Mouse (Mus musculus) layer of hippocampus, adult 18-20 months (tissue): ENCODE results near the gene Errfi1. TPM values are rescaled to one million over a fixed set of nuclear protein-coding genes. Genes with fewer than 3 reads are reported as not detected.

ENCODE experiments used
- DNase-seq, 2 experiments: peaks; one replicate each; pipeline ENCODE4 v3.0.0; 2022; ENCODE audit warnings: low spot score in 2 of 2
- total RNA-seq, 2 experiments: library from RNA; stranded (reverse); gene quantifications; 2 replicates each; pipeline ENCODE4 v1.2.3; 2021

Errfi1 gene
- total RNA-seq, 2 experiments from 2014 or later = 45.7 to 60.5 TPM

DNA sequence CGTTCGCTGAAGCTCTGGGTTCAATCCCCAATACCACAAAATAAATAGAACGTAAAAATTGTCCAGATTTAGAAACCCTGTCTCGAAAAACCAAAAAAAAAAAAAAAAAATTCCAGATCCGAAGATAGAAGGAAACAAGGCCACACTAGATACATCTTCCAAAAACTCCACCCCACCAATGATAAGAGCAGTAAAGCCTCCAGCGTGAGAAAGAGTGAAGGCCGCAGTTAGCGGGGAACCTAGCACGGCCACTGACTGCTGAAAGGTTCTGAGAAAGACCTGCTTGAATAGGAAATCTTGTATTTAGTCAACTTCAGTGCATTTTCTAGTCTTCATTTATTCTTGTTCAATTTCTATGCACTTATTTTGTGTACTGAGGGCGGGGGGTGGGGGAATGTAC is 21.7 kb downstream of the Errfi1 start:
- no peak for DNase-seq

DNA sequence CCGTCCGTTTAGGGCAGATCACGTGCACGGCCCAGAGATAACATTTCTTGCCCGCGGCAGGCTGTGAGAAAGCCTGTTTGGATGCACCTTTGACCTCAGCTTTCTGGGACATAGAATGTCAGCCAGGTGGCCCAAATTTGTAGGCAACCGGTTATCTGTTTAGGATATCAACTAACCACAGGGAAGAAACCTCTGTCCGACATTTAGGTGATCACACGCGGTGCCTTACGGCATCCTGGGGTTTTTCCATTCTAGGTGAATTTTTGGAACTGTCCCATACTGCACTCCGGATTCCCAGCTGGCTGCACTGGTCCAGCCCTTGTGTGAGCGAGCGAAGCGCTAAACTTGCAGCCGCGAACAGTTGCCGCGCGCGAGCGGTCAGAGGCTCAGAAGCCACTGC is 25.9 kb downstream of the Errfi1 start:
- no peak for DNase-seq

DNA sequence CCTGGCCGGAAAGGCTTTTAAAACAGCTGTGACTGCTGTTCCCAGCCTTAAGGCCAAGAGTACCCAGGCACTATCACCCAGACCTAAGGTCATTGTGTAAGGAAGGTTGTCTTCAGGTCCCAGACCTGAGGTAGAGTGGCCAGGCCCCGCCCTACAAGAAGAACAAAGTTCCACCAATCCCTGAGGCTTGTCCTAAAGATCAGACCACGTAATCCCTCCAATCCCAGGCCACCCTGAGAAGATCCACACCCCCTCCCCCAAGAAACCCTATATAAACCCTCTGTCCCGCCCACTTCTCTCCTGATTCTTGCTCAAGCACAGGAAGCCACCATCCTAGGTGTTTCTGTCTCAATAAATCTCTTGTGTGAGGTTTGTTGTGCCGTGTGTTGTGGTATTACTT is 26.6 kb downstream of the Errfi1 start:
- no peak for DNase-seq

DNA sequence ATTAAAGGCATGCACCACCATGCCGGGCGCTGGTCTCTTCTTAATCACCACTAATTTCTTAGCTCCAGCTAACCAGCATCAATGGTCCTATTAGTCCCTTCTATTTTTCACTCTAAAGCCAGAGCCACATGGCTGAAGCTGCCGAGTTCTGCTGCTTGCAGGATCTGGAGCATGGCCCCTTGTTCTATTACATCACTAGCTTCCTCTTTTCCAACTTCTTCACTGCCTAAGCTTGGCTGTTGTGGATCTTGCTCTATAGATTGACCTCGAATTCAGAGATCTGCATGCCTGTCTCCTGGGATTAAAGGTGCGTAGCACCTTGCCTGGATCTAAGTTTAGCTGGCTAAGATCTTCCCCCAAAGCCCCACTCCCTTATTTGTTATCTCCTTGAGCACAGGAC is 28.9 kb downstream of the Errfi1 start:
- no peak for DNase-seq

DNA sequence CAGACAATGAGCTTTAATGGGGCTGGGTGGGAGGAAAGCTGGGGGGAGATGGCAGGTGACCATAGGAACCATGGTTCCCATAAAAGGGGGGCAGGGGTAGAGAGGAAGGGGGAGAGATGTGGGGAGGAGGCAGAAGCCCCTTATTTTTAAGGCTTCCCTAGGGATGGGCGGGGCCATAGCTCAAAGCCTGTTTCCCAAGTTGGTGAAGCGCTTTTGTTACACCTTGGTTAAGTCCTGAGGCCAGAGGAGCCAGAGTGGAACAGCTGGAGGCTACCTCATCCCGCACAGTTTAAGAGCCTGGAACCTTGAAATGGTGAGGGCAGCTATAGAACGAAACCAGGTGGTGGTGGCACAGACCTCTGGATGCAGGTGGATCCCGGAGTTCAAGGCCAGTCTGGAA is 34.2 kb downstream of the Errfi1 start:
- DNase-seq = no peak

DNA sequence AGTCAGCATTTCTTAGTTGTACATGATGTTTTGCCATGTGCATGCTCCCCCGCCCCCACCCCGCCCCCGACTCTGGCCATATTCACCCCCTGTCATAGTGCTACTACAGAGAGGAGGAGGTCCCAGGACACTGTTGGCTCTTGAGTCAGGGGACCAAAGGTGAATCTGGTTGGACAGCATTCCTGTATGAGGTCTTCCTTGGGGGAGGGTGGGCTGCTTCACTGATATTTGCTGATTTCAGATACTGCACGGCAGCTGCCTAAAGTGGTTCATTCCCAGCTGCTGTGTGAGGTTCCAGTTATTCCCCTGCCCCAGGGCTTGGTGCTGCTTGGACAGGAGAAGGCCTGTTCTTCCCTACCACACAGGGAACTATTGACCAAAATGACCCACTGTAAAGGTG is 34.8 kb downstream of the Errfi1 start:
- DNase-seq = no peak

DNA sequence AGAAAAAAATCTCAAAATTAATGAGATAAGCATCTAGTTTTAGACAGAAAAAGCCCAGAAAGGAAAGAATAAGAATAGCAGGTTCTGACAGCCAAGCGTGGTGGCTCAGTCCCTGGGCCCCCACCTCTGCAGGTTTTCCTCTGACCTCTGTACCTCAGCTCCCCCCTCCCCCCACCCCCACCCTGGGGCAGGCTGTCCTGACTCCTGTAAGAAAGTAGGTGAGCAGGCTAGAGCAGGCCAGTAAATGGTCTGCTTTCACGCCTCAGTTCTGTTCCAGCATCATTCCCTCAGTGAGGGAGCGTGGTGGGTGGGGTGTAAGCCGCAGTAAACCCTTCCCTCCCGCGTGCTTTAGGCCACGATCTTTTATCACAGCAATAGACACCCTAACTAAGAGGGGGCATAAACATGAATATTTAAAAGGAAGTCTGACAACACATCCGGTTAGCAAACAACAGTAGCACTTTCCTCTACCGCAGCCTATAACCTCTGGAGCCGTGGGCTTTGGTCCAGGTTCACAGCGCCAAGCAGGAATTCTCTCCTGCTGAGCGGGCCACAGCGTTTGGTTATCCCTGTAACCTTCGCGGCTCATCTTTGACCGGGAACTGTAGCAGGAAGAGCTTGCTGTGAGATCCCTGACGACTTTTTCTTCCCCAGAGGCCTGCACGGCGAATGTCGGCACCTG is 35.7 kb downstream of the Errfi1 start:
- DNase-seq = no peak

DNA sequence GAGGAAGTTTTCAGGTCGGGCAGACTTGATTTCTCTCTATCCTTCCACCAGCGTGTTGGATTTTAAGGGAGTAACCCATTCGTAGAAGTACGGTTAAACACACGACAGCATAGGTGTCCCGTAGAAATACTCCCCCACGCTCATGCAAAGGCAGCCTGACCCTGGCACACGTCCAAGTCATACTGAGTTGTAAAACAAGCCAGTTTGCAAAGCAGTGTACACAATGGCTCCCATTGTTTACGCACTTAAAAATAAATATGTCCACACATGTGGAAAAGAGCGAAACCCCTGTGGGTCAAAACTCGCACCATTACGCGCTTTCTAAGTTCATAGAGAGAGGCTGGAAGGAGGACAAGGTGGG is 36.2 kb downstream of the Errfi1 start:
- no peak for DNase-seq

DNA sequence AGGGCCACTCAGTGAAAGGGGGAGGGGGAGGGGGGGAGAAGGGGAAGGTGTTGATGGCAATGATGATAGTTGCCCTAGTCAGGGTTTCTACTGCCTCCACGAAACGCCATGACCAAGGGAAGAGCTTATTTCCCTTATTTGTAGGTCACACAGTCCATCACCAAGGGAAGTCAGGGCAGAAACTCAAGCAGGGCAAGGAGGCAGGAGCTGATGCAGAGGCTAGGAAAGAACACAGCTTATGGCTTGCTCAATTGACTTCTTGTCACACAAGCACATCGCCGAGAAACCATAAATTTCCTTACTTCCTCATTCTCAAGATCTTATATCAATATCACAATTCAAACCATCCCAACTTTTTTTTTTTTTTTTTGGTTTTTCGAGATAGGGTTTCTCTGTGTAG is 37.6 kb downstream of the Errfi1 start:
- DNase-seq = no peak

DNA sequence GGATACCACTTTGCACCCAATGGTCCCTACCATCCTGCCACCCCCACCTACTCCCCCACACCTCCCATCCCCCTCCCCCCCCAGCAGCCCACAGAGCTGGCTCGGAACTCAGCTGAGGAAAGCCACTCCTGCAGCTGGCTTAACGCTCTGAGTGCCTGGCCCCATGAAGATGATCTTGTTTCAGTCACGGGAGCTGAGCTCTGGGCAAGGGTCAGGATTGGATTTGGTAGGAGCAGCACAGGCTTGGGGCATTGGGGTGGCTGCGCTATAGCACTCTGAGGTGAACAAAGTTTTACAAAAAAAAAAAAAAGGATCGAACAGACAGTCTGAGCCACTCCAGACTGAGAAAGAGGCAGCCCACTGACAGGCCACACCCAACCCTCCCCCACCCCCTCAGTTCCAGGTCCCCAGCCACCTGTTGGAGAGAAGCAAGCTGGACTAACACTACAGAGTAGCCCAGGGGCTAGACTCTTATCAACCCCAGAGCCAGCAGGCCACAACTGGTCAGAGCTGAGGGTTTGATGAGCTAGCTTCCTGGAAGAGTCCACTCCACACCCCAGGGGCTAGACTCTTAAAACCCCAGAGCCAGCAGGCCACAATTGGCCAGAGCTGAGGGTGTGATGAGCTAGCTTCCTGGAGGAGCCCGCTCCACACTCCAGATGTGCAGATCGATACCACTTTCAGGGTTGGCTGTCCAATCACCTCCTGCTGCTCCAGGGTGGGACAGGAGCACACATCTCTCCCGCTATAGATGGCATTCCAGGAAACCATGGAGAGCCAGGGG is 41.2 kb downstream of the Errfi1 start:
- DNase-seq = no peak

DNA sequence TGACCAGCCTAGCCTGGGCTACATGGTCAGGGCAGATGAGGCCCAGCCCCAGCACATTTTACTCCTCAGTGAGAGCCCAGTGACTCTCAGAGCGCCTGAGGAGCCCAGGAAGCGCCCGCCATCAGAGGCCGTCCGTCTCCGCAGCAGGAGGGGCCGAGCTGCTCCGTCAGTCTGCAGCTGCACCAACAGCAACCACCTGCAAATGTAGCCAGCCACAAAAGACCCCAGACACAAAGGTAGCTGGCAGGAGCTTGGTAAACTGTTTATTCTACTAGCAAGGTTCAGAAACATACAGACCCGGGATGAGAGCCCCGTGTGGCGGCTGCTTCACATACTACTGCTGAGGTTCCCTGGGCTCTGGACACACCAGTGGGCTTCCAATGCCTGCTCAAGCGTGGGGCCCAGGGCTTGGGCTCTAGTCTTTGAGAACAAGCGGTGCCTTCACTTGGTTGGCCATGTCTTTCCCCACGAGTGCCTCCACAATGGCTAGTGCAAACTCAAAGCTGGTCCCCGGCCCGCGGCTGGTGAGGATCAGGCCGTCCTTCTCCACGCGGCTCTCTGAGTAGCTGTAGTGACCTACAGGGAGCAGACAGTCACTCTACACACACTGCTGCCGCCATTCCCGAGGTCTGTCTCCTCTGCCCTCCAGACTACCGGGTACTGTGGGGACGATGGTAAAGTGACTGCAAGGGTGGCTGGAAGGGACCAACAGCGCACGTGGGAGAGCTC is 43.3 kb downstream of the Errfi1 start:
- no peak for DNase-seq

DNA sequence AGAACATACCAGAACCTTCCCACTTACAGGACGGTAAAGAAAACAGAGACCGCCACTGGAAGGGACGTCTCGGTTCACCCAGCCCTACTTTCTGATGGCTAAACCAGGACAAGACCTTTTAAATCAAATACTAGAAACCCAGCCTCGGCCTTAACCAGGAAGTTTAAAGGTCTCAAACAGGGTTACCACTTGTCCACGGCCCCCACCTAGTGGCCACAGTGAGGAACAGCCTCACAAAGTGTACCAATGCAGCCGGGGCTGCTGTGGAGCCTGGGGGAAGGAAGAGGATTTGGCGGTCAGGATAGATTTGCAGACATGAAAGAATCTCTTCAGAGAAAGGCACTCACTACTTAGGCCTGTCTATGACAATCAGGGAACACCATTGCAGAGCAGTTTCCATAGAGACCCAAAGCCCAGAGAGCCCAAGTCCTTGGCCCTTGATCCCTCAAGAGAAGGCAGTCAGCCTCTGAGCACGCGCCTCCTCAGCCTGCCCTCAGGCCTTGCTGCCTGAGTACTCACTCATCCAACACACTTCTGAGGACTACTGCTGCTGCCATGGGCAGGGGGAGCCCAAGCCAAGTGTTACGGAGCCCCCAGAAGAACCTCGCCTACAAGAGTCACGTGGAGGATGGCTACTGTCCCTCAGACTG is 45.1 kb downstream of the Errfi1 start:
- DNase-seq = peak in 1 of 2 experiments; percentile 74

DNA sequence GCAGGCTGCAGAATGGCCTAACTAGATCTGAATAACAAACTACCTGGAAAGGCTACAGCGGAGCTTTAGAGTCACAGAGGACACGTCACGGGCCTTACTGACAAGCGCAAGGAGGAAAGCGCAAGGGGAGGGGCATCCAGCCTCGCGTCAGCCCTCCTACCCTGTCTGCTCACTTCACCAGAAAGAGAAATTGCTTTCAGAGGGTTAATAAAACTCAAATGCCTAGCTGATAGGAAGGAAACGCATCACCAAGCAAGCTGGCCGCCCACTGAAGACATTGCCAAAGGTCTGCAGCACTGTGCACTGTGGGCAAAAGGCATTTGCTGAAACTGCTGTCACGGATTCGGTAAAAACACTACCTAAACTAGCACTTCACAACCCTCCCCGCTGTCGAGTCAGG is 46.8 kb downstream of the Errfi1 start:
- DNase-seq = no peak

DNA sequence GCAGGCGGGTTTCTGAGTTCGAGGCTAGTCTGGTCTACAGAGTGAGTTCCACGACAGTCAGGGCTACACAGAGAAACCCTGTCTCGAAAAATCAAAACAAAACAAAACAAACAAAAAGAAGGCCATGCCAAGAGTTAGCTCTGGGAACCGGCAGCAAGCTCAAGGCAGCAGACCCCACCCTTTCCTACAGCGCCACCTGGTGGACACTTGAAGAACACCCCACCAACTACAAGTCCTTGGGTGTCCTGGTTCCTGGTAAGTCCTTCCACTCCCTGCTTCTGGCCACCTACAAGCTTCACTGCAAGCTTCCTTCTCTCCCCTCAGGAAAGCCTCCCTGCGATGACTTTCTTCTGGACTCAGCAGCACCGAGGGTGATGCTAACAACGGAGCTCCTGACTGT is 47.9 kb downstream of the Errfi1 start:
- peak; percentile 71 to 77 for DNase-seq

DNA sequence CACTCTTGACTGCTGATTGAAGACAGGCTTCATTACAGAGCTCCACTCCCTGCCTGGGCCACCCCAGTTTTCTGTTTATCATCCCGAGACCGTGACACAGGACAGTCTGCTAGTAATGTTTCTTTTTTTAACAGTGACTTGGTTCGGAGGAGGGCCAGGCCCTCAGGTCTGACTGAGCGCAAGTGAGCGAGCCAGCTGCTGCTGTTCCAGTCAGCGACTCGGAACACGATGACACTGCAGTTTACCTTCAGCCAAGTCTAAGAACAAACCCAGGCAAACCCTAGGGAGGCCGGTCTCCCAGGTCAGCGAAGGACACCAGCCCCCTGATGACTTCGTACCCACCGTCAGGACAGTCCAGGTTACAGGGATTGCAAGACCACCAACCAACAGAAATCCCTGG is 48.3 kb downstream of the Errfi1 start:
- DNase-seq = no peak

DNA sequence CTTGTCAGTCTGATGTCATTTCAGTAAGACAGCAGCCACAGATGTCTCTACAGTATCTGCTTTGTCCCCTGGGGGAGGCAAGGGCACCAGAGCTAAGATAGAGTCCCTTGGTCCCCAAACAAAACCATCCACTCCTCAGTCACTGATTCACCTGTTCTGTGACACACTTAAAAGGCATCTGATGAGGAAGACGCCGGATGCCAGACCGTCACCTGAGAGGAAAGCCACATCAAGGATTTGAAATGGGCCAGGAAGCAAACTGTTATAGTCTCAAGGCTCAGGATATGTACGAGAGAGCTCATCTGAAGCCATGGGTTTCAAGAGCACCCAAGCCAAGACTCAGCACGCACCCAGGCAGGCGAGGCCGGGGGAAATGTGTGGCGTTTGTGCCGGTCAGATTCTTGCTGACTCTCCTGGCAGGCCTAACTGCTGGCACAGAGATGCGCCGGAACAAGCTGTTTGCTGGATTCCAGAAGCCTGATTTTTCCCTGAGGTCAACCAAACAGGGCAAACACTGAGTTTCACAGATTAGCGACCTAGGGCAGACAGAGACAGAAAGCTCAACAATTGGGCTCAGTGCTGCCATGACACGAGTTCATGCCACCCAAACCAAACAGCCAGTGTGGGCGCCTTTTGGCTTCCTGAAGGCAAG is 49.5 kb downstream of the Errfi1 start:
- no peak for DNase-seq

DNA sequence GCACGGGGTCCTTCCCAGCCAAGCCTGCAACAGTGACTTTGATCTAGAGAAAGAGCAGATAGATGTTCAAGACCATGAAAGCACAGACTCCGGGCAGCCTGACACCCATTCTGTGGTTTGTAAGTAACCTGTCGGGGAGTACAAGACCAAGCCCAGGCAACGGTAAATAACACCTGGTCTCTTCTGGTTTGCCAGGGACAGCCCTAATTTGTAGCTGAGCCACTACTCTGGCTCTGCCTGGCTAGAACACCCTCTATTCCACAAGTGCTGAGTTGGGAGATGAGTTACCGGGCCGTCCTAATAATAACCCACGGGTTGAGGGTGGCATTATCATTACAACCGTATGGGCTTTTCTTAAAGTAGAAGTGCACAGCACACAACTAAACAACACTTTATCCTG is 53.4 kb downstream of the Errfi1 start:
- DNase-seq = no peak

DNA sequence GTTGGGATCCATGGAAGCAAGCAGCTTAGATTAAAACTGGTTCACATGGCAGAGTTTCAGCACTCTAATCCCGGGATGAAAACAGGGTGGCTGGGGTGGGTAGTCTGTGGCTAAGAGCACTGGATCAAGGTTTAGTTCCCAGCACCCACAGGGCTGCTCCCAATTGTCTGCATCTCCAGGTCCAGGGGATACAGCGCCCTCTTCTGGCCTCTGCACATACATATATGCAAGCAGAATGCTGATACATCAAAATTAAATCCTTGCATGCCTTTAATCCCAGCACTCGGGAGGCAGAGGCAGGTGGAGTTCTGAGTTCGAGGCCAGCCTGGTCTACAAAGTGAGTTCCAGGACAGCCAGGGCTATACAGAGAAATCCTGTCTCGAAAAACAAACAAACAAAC is 54.8 kb downstream of the Errfi1 start:
- peak in 1 of 2 experiments; percentile 30 for DNase-seq

DNA sequence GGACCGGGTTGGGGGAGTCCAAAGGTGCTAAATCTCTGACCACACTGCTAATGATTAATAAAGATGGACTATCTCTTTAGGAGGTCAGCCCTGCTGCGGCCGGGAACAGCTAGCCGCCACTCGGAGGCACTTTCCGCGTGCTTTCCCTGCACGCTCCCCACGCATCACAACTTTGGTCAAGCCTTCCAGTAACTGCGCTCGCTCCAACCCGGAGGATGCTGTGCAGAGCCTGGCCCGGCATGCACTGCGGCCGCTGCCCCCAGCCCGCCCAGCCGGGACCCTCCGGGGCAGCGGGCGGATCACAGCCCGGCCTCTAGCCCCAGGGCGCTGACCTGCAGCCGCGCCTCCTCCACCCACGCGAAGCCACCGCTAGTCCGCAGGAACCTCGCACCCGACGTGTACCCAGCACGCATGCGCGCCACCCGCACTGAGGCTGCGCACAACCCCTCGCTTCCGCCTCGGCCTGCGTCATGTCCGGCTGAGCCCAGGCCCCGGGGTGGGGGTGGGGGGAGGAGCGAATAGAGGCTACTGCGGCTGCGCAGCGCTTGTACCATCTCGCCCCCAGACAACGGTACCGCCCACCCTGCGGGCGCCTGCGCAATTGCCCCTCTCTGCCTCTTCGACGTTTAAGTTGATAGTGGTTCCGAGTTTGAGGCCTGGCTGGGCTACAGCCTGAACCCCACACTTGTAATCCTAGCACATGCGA is 55.9 kb downstream of the Errfi1 start:
- peak; percentile 97 to 98 for DNase-seq

DNA sequence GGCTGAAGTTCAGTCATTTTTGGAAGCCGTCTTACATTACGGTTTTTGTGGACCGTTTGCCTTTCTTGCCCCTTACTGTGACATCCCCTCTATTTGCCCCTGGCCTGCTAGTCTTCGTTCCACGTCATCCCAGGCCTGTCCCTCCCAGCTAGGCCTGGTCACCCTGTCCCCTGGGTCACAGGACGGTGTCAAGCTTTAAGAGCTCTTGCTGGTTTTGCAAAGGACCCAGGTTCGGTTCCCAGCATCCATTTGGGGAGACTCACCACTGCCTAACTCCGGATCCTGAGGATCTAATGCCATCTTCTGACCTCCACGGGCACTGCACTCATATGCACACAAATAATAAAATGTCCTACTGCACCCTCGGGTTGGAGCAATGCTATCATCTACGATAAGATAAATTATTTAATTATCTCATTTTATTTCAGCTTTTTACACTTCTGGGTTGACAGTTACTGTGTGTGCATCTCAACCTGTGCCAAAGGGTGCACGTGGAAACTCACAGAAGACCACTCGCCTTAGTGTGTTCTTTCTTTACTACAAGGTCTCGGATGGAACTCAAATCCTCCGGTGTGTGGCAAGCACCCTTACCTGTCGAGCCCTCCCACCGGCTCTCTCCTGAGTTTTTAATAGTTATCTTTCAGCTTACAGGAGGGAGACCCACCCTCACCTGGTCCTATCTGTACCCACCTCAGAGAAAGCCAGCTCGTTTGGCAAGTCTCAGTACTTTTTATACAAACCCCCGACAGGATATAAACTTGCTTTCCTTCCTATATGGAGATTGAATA is 56.6 kb downstream of the Errfi1 start:
- DNase-seq = no peak
